Mouse (Mus musculus) CH12.LX (cell line): ENCODE data around the gene Commd9.

Experiments used
- CTCF ChIP-seq, 2 experiments: IDR thresholded peaks in 1 of 2; conservative IDR thresholded peaks in 1 of 2; 2 replicates each; pipeline ENCODE4 v1.5.1; 2011 to 2012; ENCODE audit warnings: low read depth in 2 of 2, low read length in 2 of 2, improper control_type of control experiment in 1 of 2, inconsistent platforms in 1 of 2, mild to moderate bottlenecking in 1 of 2, moderate library complexity in 1 of 2
- ELF1 ChIP-seq: IDR thresholded peaks from 2 replicates; pipeline ENCODE4 v1.6.1; 2014; ENCODE audit warnings: low read depth, mild to moderate bottlenecking, inconsistent platforms, low read length, improper control_type of control experiment
- KAT2A ChIP-seq: IDR thresholded peaks from 2 replicates; pipeline ENCODE4 v1.6.1; 2012; ENCODE audit warnings: low read length, improper control_type of control experiment, inconsistent platforms; ENCODE audit not compliant: insufficient replicate concordance
- MAX ChIP-seq: IDR thresholded peaks from 2 replicates; pipeline ENCODE4 v1.6.1; 2011; ENCODE audit warnings: low read length, improper control_type of control experiment
- MXI1 ChIP-seq: IDR thresholded peaks from 2 replicates; pipeline ENCODE4 v1.6.1; 2011; ENCODE audit warnings: mild to moderate bottlenecking, low read depth, low read length, improper control_type of control experiment
- NRF1 ChIP-seq: IDR thresholded peaks from 2 replicates; pipeline ENCODE4 v1.6.1; 2014; ENCODE audit warnings: low read depth, mild to moderate bottlenecking, inconsistent platforms, low read length, improper control_type of control experiment, moderate library complexity
- RAD21 ChIP-seq: IDR thresholded peaks from 2 replicates; pipeline ENCODE4 v1.6.1; 2011; ENCODE audit warnings: low read depth, mild to moderate bottlenecking, low read length, improper control_type of control experiment, moderate library complexity
- SIN3A ChIP-seq: IDR thresholded peaks from 2 replicates; pipeline ENCODE4 v1.6.1; 2012; ENCODE audit warnings: low read length, improper control_type of control experiment, inconsistent platforms
- TCF12 ChIP-seq: IDR thresholded peaks from 2 replicates; pipeline ENCODE4 v1.6.1; 2014; ENCODE audit warnings: low read depth, mild to moderate bottlenecking, inconsistent platforms, low read length, improper control_type of control experiment
- ZNF384 ChIP-seq: IDR thresholded peaks from 2 replicates; pipeline ENCODE4 v1.6.1; 2012; ENCODE audit warnings: low read depth, low read length, improper control_type of control experiment, inconsistent platforms

DNA sequence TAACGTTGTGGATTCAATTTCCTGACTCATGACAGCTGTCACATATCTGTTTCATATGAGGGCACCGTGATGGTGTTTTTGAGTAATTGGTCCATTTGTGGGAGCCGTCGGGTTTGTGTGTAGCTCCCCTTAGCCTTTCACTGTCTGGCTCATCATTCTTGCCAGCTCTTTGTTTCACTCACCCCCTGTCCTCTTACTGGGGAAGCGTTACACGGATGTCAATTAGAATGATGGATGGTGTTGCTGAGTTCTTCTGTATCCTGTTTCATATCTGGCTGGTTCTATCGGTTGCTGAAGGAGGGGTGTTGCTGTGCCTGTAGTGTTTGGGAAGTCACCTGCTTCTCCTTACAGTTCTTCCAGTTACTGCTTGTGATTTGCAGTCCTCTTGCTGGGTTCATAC lies 5.1 kb downstream of the Commd9 start:
- TF ChIP-seq CTCF (conservative IDR thresholded peaks at IDR 0.05 in 1 of 2, IDR thresholded peaks at IDR 0.05 in 1 of 2; ENCODE audit: low read depth in 2 of 2, low read length in 2 of 2) (no peak), ZNF384 (no peak), KAT2A (no peak), NRF1 (no peak), RAD21 (no peak), ELF1 (no peak), MAX (no peak), SIN3A (no peak), TCF12 (no peak), MXI1 (no peak)
